Mouse (Mus musculus) spleen, embryonic (tissue): ENCODE results near the gene Aprt.

ENCODE experiments used
- CTCF ChIA-PET: fragments of 350-600 bp; sonication (Branson Sonifier 250); formaldehyde crosslinking; loops from one replicate; lab custom pipeline; 2022; lab: Charles Lee

Gene Aprt

GRCm38 (mm10) chr8:122576648-122577022 lies at the start of gene Aprt:
Aprt (minus strand) TSS chr8:122576909.
- CTCF ChIA-PET: no interaction called here

- CTCF ChIA-PET: no interaction called here
Observed at GRCm38 (mm10) chr8:122625811-122626210, 49.1 kb upstream of the Aprt start.

GRCm38 (mm10) chr8:122624653-122625052 lies 47.9 kb upstream of the Aprt start:
- CTCF ChIA-PET: no interaction called here

GRCm38 (mm10) chr8:122623844-122624642 lies 47.3 kb upstream of the Aprt start:
- CTCF ChIA-PET: no interaction called here

GRCm38 (mm10) chr8:122622727-122623126 lies 46.0 kb upstream of the Aprt start, which contains the start of gene Pabpn1l:
Pabpn1l (minus strand) TSS chr8:122622739.
- CTCF ChIA-PET: interaction anchor here (0.6 kb wide), 2 partner anchors 19 to 790 kb away, joined by 3 to 4 read pairs; no protein-coding TSS in a partner anchor

GRCm38 (mm10) chr8:122620446-122620845 lies 43.7 kb upstream of the Aprt start:
- CTCF ChIA-PET: no interaction called here

GRCm38 (mm10) chr8:122618660-122619378 lies 42.1 kb upstream of the Aprt start:
- CTCF ChIA-PET: interaction anchor here (0.6 to 1.0 kb wide), 3 partner anchors 41 to 200 kb away, joined by 3 to 9 read pairs (median 3); no protein-coding TSS in a partner anchor

- CTCF ChIA-PET: interaction anchor here (0.6 to 1.0 kb wide), 3 partner anchors 41 to 201 kb away, joined by 3 to 9 read pairs (median 3); no protein-coding TSS in a partner anchor
Observed at GRCm38 (mm10) chr8:122617947-122618546, 41.3 kb upstream of the Aprt start.

- CTCF ChIA-PET: interaction anchor here (0.7 kb wide), 1 partner anchor 11 kb away, joined by 3 read pairs; no protein-coding TSS in a partner anchor
Observed at GRCm38 (mm10) chr8:122616181-122616905, 39.6 kb upstream of the Aprt start.

- CTCF ChIA-PET: no interaction called here
Observed at GRCm38 (mm10) chr8:122611295-122612133, 34.8 kb upstream of the Aprt start, which contains the start of the genes Galns and Trappc2l. Galns (minus strand) TSS chr8:122611463. Trappc2l (plus strand) TSS chr8:122611640.

GRCm38 (mm10) chr8:122610612-122611277 lies 34.0 kb upstream of the Aprt start:
- CTCF ChIA-PET: interaction anchor here (0.6 to 0.9 kb wide), 2 partner anchors 42 to 114 kb away, joined by 3 to 4 read pairs; no protein-coding TSS in a partner anchor

- CTCF ChIA-PET: interaction anchor here (0.6 to 0.9 kb wide), 2 partner anchors 41 to 114 kb away, joined by 3 to 4 read pairs; no protein-coding TSS in a partner anchor
Observed at GRCm38 (mm10) chr8:122610209-122610608, 33.5 kb upstream of the Aprt start.

GRCm38 (mm10) chr8:122606810-122607209 lies 30.1 kb upstream of the Aprt start:
- CTCF ChIA-PET: no interaction called here

GRCm38 (mm10) chr8:122605367-122605766 lies 28.7 kb upstream of the Aprt start:
- CTCF ChIA-PET: no interaction called here

GRCm38 (mm10) chr8:122604640-122605039 lies 27.9 kb upstream of the Aprt start:
- CTCF ChIA-PET: no interaction called here

GRCm38 (mm10) chr8:122600666-122601065 lies 24.0 kb upstream of the Aprt start:
- CTCF ChIA-PET: interaction anchor here (0.6 kb wide), 1 partner anchor 53 kb away, joined by 3 read pairs; no protein-coding TSS in a partner anchor

- CTCF ChIA-PET: no interaction called here
Observed at GRCm38 (mm10) chr8:122596031-122596430, 19.3 kb upstream of the Aprt start.

GRCm38 (mm10) chr8:122593783-122594507 lies 17.2 kb upstream of the Aprt start:
- CTCF ChIA-PET: no interaction called here

- CTCF ChIA-PET: no interaction called here
Observed at GRCm38 (mm10) chr8:122593240-122593639, 16.5 kb upstream of the Aprt start.
